Mouse (Mus musculus) naive thymus-derived CD4-positive, alpha-beta T cell, adult 2 months (primary cell): ENCODE data around the gene Gm28308.
A peak's percentile ranks its signal among the peaks of the same experiment; 100 is the strongest.

Source experiments
- DNase-seq: peaks from one replicate; pipeline ENCODE4 v3.0.0-alpha.2; 2011; ENCODE audit warnings: low read depth

The Gm28308 gene

GRCm38 (mm10) chr6:52213119-52213986 lies at the start of gene Gm28308, which contains the start of gene Hoxa3:
Gm28308 (minus strand) TSS chr6:52213339.
Hoxa3 (minus strand) TSS chr6:52213336.
- DNase-seq = peak; percentile 15

- peak; percentile 17 for DNase-seq
Measured at GRCm38 (mm10) chr6:52262463-52263320, 49.6 kb upstream of the Gm28308 start.

GRCm38 (mm10) chr6:52261751-52262462 lies 48.8 kb upstream of the Gm28308 start:
- peak; percentile 34 for DNase-seq

GRCm38 (mm10) chr6:52260654-52261575 lies 47.8 kb upstream of the Gm28308 start, which contains the start of gene Hoxa13:
Hoxa13 (minus strand) TSS chr6:52260880.
- DNase-seq = peak; percentile 37

DNA sequence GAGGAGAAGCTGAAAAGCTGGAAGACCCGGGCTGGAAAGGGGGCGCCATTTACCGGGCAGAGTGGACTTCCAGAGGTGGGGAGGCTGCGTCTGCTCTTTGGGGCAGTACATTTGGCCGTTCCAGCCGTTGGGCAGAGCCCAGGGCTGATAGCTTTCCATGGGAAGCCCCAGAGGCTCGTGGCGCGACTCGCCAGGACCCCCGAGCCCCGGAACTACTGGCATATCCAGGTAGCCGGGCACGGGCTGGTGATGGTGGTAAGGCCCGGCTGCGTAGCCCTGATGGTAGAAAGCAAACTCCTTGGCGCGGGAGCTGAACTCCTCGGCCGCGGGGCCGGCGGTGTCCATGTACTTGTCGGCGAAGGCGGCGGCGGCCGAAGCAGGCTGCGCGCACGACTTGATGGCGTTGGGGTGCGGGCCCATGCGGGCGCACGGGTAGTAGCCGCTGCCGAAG lies 46.7 kb upstream of the Gm28308 start:
- DNase-seq = peak; percentile 40

GRCm38 (mm10) chr6:52259081-52259790 lies 46.1 kb upstream of the Gm28308 start:
- peak; percentile 41 for DNase-seq

GRCm38 (mm10) chr6:52256956-52257355 lies 43.8 kb upstream of the Gm28308 start:
- DNase-seq = peak; percentile 89

- peak; percentile 58 for DNase-seq
Measured at GRCm38 (mm10) chr6:52253511-52254500, 40.7 kb upstream of the Gm28308 start.

DNA sequence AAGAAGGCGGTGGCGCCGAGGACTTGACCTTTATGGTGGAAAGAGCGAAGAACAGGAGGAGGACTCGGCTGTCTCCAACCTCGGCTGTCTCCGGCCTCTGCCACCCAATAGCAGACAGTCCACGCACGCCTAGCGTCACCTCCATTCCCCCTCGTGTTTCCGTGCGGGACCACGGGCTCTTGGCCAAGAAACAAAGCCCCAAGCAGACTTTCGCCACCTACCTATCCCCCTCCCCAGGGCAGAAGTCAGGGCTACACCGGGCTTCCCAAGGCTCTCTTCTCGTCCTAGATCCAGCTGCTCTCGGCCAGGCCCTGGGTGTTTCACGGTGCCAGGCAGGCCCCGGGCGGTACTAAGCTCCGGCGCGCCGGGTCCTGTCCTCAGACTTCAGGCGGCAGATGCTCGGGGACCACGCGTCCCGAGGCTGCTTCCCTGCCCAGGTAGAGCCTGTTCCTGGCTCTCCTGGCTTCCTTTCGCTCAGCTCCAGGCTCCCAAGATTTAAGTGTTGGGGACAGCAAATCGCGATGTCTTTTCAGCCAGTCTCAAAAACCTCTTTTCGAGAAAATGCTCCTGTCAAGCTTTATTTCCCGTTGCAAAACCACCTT lies 39.7 kb upstream of the Gm28308 start:
- DNase-seq = peak; percentile 51

- peak; percentile 34 for DNase-seq
Measured at GRCm38 (mm10) chr6:52252016-52252774, 39.1 kb upstream of the Gm28308 start.

DNA sequence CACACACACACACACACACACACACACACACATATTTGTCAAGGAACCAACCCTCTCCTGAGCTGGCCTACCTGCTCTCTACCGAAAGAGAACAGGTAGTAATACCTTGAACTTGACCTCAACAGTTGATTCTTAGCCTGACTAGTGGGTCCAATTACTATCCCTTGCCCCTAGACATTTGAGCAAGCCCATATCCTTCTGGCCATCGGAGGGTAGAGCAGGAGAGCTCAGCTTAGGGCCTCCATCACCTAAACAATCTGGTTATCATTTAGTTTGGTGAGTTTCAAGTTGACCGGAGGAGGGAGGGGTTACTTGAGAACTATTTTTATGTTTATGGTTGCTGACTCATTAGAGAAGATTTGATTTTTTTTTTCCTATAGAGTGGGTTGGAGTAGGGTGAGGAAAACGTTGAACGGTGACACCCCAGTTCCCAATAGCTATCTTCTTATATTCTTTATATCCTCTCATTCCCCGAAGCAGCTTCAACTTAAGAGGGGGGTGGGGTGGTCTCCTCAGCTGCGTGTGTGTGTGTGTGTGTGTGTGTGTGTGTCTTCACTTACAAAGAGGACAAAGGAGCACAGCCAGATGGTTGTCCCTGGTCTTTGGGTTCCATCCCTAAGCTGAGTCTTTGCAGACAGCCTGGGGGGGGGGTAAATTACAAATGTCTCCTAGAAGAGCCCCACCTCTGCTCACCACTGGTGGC lies 38.2 kb upstream of the Gm28308 start:
- DNase-seq = peak; percentile 13

DNA sequence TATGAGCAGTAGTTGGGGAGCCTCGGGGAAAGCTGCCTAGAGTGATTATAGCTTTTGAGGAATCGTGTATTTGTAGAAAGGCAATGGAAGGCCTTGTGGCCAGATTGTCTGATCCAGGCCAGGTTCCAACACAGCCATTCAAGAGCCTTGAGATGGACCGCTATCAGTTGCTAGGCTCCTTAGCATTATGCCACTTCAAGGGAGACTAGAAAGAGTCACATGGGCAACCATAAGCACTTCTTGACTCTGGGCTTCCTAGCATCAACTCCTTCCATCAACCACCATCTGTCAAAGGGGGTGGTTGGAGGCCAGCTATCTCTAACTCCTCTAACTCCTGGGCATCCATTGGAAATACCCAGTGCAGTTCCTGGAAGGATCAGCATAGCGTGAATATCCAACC lies 36.7 kb upstream of the Gm28308 start:
- DNase-seq = peak; percentile 22

GRCm38 (mm10) chr6:52249415-52249738 lies 36.2 kb upstream of the Gm28308 start:
- DNase-seq = no peak

DNA sequence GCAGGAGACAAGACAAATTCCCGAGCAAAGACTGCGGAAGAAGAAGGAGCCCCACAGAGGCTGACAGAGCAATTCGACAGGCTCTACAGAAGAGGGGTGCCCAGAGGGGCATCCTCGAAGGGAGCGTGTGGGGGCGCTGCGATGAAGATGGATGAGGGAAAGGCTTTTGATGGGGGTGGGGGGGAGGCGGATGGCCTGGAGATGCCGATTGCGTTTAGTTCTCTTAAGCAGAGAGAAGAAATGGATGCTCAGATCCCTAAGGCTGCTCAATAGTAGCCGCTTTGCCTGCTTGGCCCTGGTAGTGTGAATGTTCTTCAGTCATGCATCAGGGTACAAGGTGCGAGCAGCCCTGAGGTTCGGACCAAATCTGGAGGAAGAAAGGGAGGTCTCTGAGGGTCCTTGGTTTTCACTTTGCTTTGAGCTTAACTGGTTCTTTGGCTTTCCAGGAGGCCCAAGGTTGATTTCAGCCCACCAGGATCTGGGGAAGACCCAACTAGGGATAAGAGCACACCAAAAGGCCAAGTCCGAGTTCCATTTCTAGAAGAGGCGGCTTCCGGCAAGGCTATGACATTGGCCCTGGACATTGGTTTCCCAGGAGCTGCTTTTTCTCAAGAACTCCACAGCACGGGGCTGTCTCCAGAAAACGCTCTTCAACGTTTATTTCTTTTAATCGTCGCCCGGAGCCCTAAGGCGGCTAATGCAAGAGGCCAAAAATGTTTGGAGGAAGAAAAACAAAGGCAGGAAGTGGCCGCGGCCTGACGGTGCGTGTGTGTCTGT lies 35.7 kb upstream of the Gm28308 start:
- peak; percentile 15 for DNase-seq

DNA sequence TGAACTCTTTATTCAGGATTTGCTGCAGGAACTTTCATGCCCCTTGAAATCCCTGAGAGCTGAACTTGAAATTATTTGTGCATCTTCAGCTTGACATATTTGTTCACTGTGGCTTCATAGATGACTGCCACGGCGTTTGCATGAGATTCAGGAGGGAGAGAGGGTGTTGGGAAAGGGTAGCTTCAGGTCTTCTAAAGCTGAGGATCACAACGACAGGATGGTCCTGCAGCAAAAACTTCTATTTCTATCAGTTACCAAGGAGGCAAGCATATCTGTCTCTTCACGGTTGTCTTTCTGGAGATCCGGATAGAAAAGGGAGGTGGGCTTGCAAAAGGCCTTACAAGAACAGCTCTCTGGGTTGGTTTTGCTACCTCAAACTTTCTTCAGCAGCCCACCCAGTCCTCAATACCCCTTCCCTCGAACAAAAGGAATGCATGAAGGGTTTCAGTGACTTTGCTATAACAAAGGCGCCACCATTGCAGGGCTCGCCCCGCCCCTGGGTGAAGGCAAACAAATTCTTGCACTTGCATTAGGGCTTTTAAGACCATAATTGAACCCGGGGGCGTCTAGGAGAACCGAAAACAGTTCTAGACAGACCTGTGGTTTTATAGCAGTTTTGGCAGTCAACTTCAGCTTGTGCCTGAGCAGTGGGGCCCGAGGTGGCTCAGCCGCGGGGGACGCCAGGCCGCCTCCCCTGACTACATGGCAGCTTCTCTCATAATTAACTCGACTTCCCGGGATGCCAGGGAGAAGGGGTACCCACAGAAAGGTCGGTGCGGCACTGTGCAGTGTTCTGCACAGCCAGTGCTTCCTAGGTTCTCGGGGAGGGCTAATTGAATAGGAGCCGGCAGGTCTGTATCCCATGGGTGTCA lies 34.9 kb upstream of the Gm28308 start:
- DNase-seq = peak; percentile 17
